Mouse (Mus musculus) megakaryocyte, embryonic 14.5 days (primary cell): ENCODE results near the gene Tex33. TPM values are rescaled to one million over a fixed set of nuclear protein-coding genes. Genes with fewer than 3 reads are reported as not detected.

ENCODE experiments used
- H3K27me3 ChIP-seq: replicated peaks from 2 replicates; pipeline ENCODE3; 2012; ENCODE audit warnings: inconsistent platforms
- H3K36me3 ChIP-seq: replicated peaks from 2 replicates; pipeline ENCODE3; 2012; ENCODE audit warnings: low read length, inconsistent platforms, mixed read lengths
- H3K4me1 ChIP-seq: 2 replicates; pipeline ENCODE4 v1.6.1; 2012; ENCODE audit warnings: inconsistent platforms
- H3K4me3 ChIP-seq: replicated peaks from 2 replicates; pipeline ENCODE3; 2012; ENCODE audit warnings: moderate library complexity, mild to moderate bottlenecking, inconsistent platforms
- H3K9me3 ChIP-seq: 2 replicates; pipeline ENCODE4 v1.6.1; 2012; ENCODE audit warnings: inconsistent platforms
- FLI1 ChIP-seq: IDR thresholded peaks from 2 replicates; pipeline ENCODE4 v1.6.1; 2012; ENCODE audit warnings: low read length, inconsistent platforms, mixed read lengths
- GATA1 ChIP-seq: IDR thresholded peaks from 3 replicates; pipeline ENCODE4 v1.6.1; 2012; ENCODE audit warnings: mixed read lengths, low read length, inconsistent platforms, borderline replicate concordance
- polyA plus RNA-seq: library from polyadenylated mRNA; stranded (reverse); fragments of >175 nt; gene quantifications from 2 replicates; pipeline ENCODE4 v1.2.3, GENCODE M21; 2012; ENCODE audit warnings: low replicate concordance; ENCODE audit not compliant: insufficient read depth

Gene Tex33
- polyA plus RNA-seq, 1 experiment, result not detected

GRCm38 (mm10) chr15:78380208-78380607, 15.5 kb downstream of the Tex33 start:
- H3K36me3 ChIP-seq, result no peaks in the 10 kb centered on the region
- H3K4me3 ChIP-seq, result no peak overlapping the region
- H3K4me1 ChIP-seq, result peaks cover under 1% of the 10 kb centered on the region
- TF ChIP-seq FLI1 (no peak), GATA1 (no peak)
- peaks cover 10% of the 10 kb centered on the region; the same call in 1 of the 2 replicates for H3K9me3 ChIP-seq
- peaks cover 69% of the 10 kb centered on the region for H3K27me3 ChIP-seq

- H3K4me1 ChIP-seq, result no peaks in the 10 kb centered on the region
- peaks cover 62% of the 10 kb centered on the region for H3K27me3 ChIP-seq
- H3K36me3 ChIP-seq, result no peaks in the 10 kb centered on the region
- no peak overlapping the region for H3K4me3 ChIP-seq
- peaks cover 10% of the 10 kb centered on the region; the same call in 1 of the 2 replicates for H3K9me3 ChIP-seq
- no peak for TF ChIP-seq FLI1
- TF ChIP-seq GATA1, result no peak
These were observed 17.2 kb downstream of the Tex33 start for GRCm38 (mm10) chr15:78378556-78378955.

- H3K36me3 ChIP-seq, result no peaks in the 10 kb centered on the region
- no peak overlapping the region for H3K4me3 ChIP-seq
- peaks cover 64% of the 10 kb centered on the region for H3K27me3 ChIP-seq
- H3K9me3 ChIP-seq, result peaks cover 10% of the 10 kb centered on the region; the same call in 1 of the 2 replicates
- H3K4me1 ChIP-seq, result no peaks in the 10 kb centered on the region
- TF ChIP-seq FLI1 (no peak), GATA1 (no peak)
These were observed 17.9 kb downstream of the Tex33 start for GRCm38 (mm10) chr15:78377859-78378258.

GRCm38 (mm10) chr15:78374204-78374603, 21.5 kb downstream of the Tex33 start:
- Histone ChIP-seq H3K36me3 (no peaks in the 10 kb centered on the region), H3K4me1 (peaks cover 2% of the 10 kb centered on the region; the same call in 1 of the 2 replicates), H3K27me3 (peaks cover 75% of the 10 kb centered on the region), H3K9me3 (peaks cover 13% of the 10 kb centered on the region), H3K4me3 (no peak overlapping the region)
- TF ChIP-seq FLI1 (no peak), GATA1 (no peak)

- peaks cover 72% of the 10 kb centered on the region for H3K27me3 ChIP-seq
- H3K4me1 ChIP-seq, result peaks cover 16% of the 10 kb centered on the region
- no peak for TF ChIP-seq FLI1
- no peak for TF ChIP-seq GATA1
- H3K36me3 ChIP-seq, result no peaks in the 10 kb centered on the region
- H3K4me3 ChIP-seq, result no peak overlapping the region
- peaks cover 6% of the 10 kb centered on the region for H3K9me3 ChIP-seq
These were observed 22.9 kb downstream of the Tex33 start for GRCm38 (mm10) chr15:78372796-78373195.

GRCm38 (mm10) chr15:78369641-78370040, 26.1 kb downstream of the Tex33 start:
- TF ChIP-seq GATA1 (no peak), FLI1 (no peak)
- Histone ChIP-seq H3K27me3 (peaks cover 69% of the 10 kb centered on the region), H3K9me3 (peaks cover 6% of the 10 kb centered on the region)

GRCm38 (mm10) chr15:78368926-78369346, 26.8 kb downstream of the Tex33 start:
- H3K4me1 ChIP-seq, result peaks cover 20% of the 10 kb centered on the region
- no peaks in the 10 kb centered on the region for H3K36me3 ChIP-seq
- H3K27me3 ChIP-seq, result peaks cover 71% of the 10 kb centered on the region
- H3K4me3 ChIP-seq, result no peak overlapping the region
- TF ChIP-seq FLI1 (no peak), GATA1 (no peak)
- H3K9me3 ChIP-seq, result peaks cover 6% of the 10 kb centered on the region

More at GRCm38 (mm10) chr15:78369641-78370040, 26.1 kb downstream of the Tex33 start:
- peaks cover 20% of the 10 kb centered on the region for H3K4me1 ChIP-seq
- H3K36me3 ChIP-seq, result no peaks in the 10 kb centered on the region
- H3K4me3 ChIP-seq, result no peak overlapping the region

- peaks cover 72% of the 10 kb centered on the region for H3K27me3 ChIP-seq
- peaks cover 7% of the 10 kb centered on the region for H3K9me3 ChIP-seq
These were observed 27.9 kb downstream of the Tex33 start for GRCm38 (mm10) chr15:78367811-78368210.

GRCm38 (mm10) chr15:78366875-78367274, 28.8 kb downstream of the Tex33 start:
- peaks cover 71% of the 10 kb centered on the region for H3K27me3 ChIP-seq

More at GRCm38 (mm10) chr15:78367811-78368210, 27.9 kb downstream of the Tex33 start:
- Histone ChIP-seq H3K4me1 (peaks cover 20% of the 10 kb centered on the region), H3K36me3 (no peaks in the 10 kb centered on the region), H3K4me3 (no peak overlapping the region)
- TF ChIP-seq FLI1, result no peak
- no peak for TF ChIP-seq GATA1

GRCm38 (mm10) chr15:78365916-78366315, 29.8 kb downstream of the Tex33 start:
- no peak overlapping the region for H3K4me3 ChIP-seq
- H3K4me1 ChIP-seq, result peaks cover 20% of the 10 kb centered on the region
- peaks cover 17% of the 10 kb centered on the region for H3K9me3 ChIP-seq
- TF ChIP-seq FLI1, result no peak
- no peak for TF ChIP-seq GATA1
- no peaks in the 10 kb centered on the region for H3K36me3 ChIP-seq
- peaks cover 63% of the 10 kb centered on the region for H3K27me3 ChIP-seq

More at GRCm38 (mm10) chr15:78366875-78367274, 28.8 kb downstream of the Tex33 start:
- no peak for TF ChIP-seq FLI1
- TF ChIP-seq GATA1, result no peak
- Histone ChIP-seq H3K4me3 (no peak overlapping the region), H3K9me3 (peaks cover 16% of the 10 kb centered on the region), H3K4me1 (peaks cover 20% of the 10 kb centered on the region), H3K36me3 (no peaks in the 10 kb centered on the region)
